Mouse (Mus musculus) retina, postnatal 1 day (tissue): ENCODE data around the gene Amy2a4.
"Not testable (repeated sequence)": the region's sequence is repeated elsewhere in the genome, so short reads cannot be mapped to it uniquely, and the experiment has no call there.

Source experiments
- DNase-seq: peaks from one replicate; pipeline ENCODE4 v3.0.0-alpha.2; 2012

The Amy2a4 gene

DNA sequence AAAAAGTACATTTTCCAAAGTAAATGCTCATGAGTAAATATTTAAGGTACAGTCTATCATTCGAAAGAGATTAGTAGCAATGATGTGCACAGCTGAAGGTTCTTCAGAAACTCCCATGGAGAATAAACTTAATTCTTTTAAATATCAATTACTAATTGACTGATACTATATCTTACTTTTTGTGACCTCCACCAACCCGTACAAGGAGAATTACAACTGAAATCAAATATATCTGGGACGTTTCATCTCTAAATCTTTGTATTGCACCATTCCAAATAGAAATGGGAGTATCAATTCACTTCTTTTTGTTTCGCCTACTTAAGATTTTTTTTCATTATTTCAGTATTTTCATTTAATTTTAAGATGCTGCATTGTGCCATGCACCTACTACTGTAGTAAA, at the start of gene Amy2a4:
TSS of gene Amy2a4 (minus strand) at position 101 of the 400 bp plus-strand sequence.
- DNase-seq, result not testable (repeated sequence)

DNA sequence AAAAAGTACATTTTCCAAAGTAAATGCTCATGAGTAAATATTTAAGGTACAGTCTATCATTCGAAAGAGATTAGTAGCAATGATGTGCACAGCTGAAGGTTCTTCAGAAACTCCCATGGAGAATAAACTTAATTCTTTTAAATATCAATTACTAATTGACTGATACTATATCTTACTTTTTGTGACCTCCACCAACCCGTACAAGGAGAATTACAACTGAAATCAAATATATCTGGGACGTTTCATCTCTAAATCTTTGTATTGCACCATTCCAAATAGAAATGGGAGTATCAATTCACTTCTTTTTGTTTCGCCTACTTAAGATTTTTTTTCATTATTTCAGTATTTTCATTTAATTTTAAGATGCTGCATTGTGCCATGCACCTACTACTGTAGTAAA, 32.7 kb upstream of the Amy2a4 start, which contains the start of gene Amy2a3:
TSS of gene Amy2a3 (minus strand) at position 101 of the 400 bp plus-strand sequence.
- not testable (repeated sequence) for DNase-seq

DNA sequence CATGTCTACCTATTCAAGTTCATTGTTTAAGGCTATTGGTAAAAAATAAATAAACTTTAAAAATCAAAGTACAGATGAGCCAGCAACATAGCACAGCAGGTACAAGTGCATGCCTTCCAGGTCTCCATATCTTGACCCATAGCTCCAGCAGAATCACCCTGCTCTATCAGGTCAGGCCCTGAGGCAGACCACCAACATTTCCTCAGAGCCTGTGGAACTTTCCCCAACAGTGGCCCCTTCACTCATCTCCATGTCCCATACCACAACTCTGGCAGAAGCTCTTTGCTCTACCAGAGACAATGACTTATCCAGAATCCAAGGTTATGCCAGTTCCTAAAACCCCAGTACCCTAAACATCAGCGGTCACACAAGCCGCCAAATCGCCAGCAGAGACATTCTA, 21.7 kb upstream of the Amy2a4 start:
- not testable (repeated sequence) for DNase-seq

DNA sequence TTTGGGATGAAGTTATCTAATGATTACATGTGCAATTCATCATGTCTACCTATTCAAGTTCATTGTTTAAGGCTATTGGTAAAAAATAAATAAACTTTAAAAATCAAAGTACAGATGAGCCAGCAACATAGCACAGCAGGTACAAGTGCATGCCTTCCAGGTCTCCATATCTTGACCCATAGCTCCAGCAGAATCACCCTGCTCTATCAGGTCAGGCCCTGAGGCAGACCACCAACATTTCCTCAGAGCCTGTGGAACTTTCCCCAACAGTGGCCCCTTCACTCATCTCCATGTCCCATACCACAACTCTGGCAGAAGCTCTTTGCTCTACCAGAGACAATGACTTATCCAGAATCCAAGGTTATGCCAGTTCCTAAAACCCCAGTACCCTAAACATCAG, 11.0 kb downstream of the Amy2a4 start:
- not testable (repeated sequence) for DNase-seq

DNA sequence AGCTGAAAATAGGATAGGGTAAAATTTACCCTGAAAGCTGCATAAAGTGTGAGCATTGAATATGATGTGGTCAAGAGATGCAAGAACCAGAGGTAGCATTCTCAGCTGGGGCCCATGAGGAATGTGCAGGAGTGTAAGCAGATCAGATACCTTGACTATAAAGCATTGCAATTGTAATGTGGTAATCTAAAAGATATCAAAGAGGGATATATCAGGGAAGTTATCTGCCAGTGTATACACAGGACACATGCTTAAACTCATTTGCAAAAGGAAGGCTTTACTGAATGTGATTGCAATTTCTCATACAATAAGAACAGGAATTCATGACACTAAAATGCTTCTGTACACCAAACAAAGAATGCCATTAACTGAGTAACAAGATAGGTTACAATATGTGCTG, 11.7 kb downstream of the Amy2a4 start:
- not testable (repeated sequence) for DNase-seq

DNA sequence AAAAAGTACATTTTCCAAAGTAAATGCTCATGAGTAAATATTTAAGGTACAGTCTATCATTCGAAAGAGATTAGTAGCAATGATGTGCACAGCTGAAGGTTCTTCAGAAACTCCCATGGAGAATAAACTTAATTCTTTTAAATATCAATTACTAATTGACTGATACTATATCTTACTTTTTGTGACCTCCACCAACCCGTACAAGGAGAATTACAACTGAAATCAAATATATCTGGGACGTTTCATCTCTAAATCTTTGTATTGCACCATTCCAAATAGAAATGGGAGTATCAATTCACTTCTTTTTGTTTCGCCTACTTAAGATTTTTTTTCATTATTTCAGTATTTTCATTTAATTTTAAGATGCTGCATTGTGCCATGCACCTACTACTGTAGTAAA, 32.5 kb downstream of the Amy2a4 start, which contains the start of gene Amy2a5:
TSS of gene Amy2a5 (minus strand) at position 101 of the 400 bp plus-strand sequence.
- DNase-seq, result not testable (repeated sequence)
